Mouse (Mus musculus) lung, adult 2 months (tissue): ENCODE data around the gene Ryr1.
A peak's percentile ranks its signal among the peaks of the same experiment; 100 is the strongest.

Experiments
- CTCF ChIP-seq: fragments of 200-500 bp; IDR thresholded peaks from 2 replicates; pipeline ENCODE4 v1.5.1; 2011; ENCODE audit warnings: mild to moderate bottlenecking, low read length, control low read depth; ENCODE audit not compliant: insufficient read depth
- POLR2A ChIP-seq: fragments of 200-500 bp; IDR thresholded peaks from 2 replicates; pipeline ENCODE4 v1.6.1; 2011; ENCODE audit warnings: low read depth, mild to moderate bottlenecking, control low read depth, low read length, borderline replicate concordance; ENCODE audit errors: extremely low read depth

- TF ChIP-seq CTCF (no peak), POLR2A (peak; percentile 67; the same call in 1 of the 2 replicates)
Measured at GRCm38 (mm10) chr7:28959505-28960045, 165.4 kb downstream of the Ryr1 start.
